Mouse (Mus musculus) liver, embryonic 12.5 days (tissue): Measurements from ENCODE around the gene Grifin. TPM values are rescaled to one million over a fixed set of nuclear protein-coding genes. Genes with fewer than 3 reads are reported as not detected.
A peak's percentile ranks its signal among the peaks of the same experiment; 100 is the strongest.

Experiments
- ATAC-seq: fragments of 200-750 bp; cut with Nextera tagmentation; 2 replicates; pipeline ENCODE4 v1.8.0; 2017; ENCODE audit warnings: moderate number of reproducible peaks, mild to moderate bottlenecking, moderate library complexity
- H3K27ac ChIP-seq: fragments of 300-500 bp; sonication (generic); 2 replicates; pipeline ENCODE4 v1.5.1; 2016; ENCODE audit warnings: mild to moderate bottlenecking
- H3K27me3 ChIP-seq: fragments of 300-500 bp; sonication (generic); replicated peaks from 2 replicates; pipeline ENCODE4 v1.6.1; 2016; ENCODE audit warnings: mild to moderate bottlenecking, moderate library complexity
- H3K36me3 ChIP-seq: fragments of 300-500 bp; sonication (generic); 2 replicates; pipeline ENCODE4 v1.6.1; 2016; ENCODE audit warnings: mild to moderate bottlenecking, moderate library complexity
- H3K4me1 ChIP-seq: fragments of 300-500 bp; sonication (generic); 2 replicates; pipeline ENCODE4 v1.6.1; 2016
- H3K4me2 ChIP-seq: fragments of 300-500 bp; sonication (generic); 2 replicates; pipeline ENCODE4 v1.6.1; 2016; ENCODE audit warnings: mild to moderate bottlenecking, moderate library complexity
- H3K4me3 ChIP-seq: fragments of 300-500 bp; sonication (generic); 2 replicates; pipeline ENCODE4 v1.5.1; 2016; ENCODE audit warnings: mild to moderate bottlenecking, moderate library complexity
- H3K9ac ChIP-seq: fragments of 300-500 bp; sonication (generic); 2 replicates; pipeline ENCODE4 v1.6.1; 2016; ENCODE audit warnings: mild to moderate bottlenecking, moderate library complexity
- H3K9me3 ChIP-seq: fragments of 300-500 bp; sonication (generic); replicated peaks from 2 replicates; pipeline ENCODE4 v1.6.1; 2016; ENCODE audit warnings: mild to moderate bottlenecking, moderate library complexity
- WGBS: fragments of 180-500 bp; shearing (Covaris S2); methylation state at CpG from one replicate; pipeline ENCODE4 v1.1.7; 2016; ENCODE audit not compliant: insufficient replicate concordance; 5-methylcytosine and 5-hydroxymethylcytosine counted together
- polyA plus RNA-seq: library from polyadenylated mRNA; unstranded; fragments of >200 nt; fragmentation: Nextera tagmentation; extraction: Ambion mirVana; gene quantifications from 2 replicates; pipeline ENCODE4 v1.2.1, GENCODE M21; 2016

The Grifin gene
- 6.3 and 7.8 TPM in 2 replicates for polyA plus RNA-seq

DNA sequence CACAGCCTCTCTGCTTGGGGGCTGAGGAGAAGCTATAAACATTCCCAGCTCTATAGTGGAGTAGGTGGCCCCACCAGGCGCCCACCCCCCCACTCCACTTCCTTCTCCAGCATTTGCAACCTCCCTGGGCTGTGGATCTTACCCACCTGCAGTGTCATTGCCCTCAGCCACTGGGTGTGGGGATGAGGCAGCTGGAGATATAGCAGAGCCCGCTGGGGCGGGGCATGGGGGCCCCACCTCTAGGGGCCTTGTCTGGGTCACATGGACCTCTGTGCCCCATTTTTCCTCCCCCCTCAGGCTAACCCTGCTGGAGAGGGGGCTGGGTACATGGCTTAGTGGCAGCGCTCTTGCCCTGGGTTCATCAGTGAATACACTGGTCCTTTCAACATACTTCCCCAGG, at the start of gene Grifin:
Grifin (minus strand) TSS at position 176 of the 400 bp plus-strand sequence.
- Histone ChIP-seq H3K27ac (peak within 1 kb of the TSS; percentile 60), H3K4me3 (peak within 1 kb of the TSS; percentile 18), H3K9ac (peak within 1 kb of the TSS; percentile 15), H3K4me2 (peak within 1 kb of the TSS; percentile 62), H3K27me3 (peaks cover 7% of the 10 kb centered on the region), H3K36me3 (no peaks in the 10 kb centered on the region), H3K9me3 (no peaks in the 10 kb centered on the region), H3K4me1 (peaks cover 55% of the 10 kb centered on the region)
- 52% methylated on average over 4 of the region's 4 CpGs for WGBS
- ATAC-seq: peak; percentile 91

- Histone ChIP-seq H3K4me2 (peak overlapping the region; percentile 63), H3K27ac (peak overlapping the region; percentile 78), H3K9me3 (no peaks in the 10 kb centered on the region), H3K4me3 (no peak overlapping the region), H3K4me1 (peaks cover 93% of the 10 kb centered on the region), H3K9ac (peak overlapping the region; percentile 14; the same call in 1 of the 2 replicates), H3K27me3 (peaks cover 39% of the 10 kb centered on the region), H3K36me3 (peaks cover 38% of the 10 kb centered on the region)
- 86% methylated on average over 10 of the region's 10 CpGs for WGBS
- no peak for ATAC-seq
These were observed 49.3 kb upstream of the Grifin start for GRCm38 (mm10) chr5:140614141-140614540.

DNA sequence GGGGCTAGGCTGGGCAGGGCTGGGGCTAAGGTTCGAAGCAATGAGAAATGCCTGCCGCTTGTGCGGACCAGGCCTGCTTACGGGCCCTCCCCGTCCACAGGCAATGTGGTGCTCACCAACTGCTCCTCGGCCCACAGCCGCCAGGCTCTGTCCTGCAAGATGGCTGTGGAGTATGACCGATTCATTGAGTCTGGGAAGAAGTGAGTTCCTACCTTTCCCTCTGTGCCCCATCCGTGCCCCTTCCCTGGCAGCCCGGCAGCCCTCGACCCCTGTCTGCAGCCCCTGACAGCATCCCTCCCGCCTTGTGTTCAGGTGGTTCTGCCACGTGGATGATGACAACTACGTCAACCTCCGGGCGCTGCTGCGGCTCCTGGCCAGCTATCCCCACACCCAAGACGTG, 47.3 kb upstream of the Grifin start:
- Histone ChIP-seq H3K27ac (peak overlapping the region; percentile 33; the same call in 1 of the 2 replicates), H3K27me3 (peaks cover 58% of the 10 kb centered on the region), H3K4me2 (peak overlapping the region; percentile 92), H3K4me1 (peaks cover 100% of the 10 kb centered on the region), H3K9me3 (no peaks in the 10 kb centered on the region), H3K9ac (no peak overlapping the region), H3K4me3 (no peak overlapping the region), H3K36me3 (peaks cover 38% of the 10 kb centered on the region)
- ATAC-seq: no peak
- WGBS: 83% methylated on average over 18 of the region's 18 CpGs

DNA sequence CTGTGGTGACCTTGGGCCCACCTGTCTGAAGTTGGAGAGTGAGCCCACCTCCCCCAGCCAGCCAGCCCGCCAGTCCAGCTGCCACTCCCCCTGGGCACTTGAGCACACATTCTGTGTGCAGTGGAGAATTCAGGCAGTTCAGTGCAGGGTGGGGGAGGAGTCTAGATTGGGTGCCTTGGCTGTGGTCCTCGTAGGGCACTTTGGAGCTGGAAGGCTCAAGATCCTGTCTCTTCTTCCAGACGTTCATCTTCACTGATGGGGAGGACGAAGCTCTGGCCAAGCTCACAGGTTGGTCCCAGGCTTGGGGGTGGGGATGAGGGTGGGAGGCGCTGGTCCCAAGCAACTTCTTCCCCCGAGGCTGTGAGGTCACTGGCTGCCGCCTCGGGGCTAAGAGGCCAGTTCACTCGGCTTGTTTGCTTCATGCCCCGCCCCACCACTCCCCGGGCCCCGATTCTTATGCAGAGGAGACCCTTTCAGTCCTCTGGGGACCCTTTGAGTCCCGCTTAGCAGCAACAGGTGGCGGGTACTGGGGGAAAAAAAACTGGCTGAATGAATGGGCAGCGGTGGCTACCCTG, 46.8 kb upstream of the Grifin start:
- Histone ChIP-seq H3K9me3 (no peaks in the 10 kb centered on the region), H3K27me3 (peaks cover 63% of the 10 kb centered on the region), H3K4me3 (no peak overlapping the region), H3K27ac (0 out of 2 replicates have a peak overlapping the region, but pooled peaks have one; percentile 5), H3K4me1 (peaks cover 100% of the 10 kb centered on the region), H3K9ac (peak overlapping the region; percentile 27; the same call in 1 of the 2 replicates), H3K4me2 (peak overlapping the region; percentile 92), H3K36me3 (peaks cover 38% of the 10 kb centered on the region)
- ATAC-seq: no peak
- WGBS: 52% methylated on average over 15 of the region's 15 CpGs

- Histone ChIP-seq H3K4me1 (peaks cover 100% of the 10 kb centered on the region), H3K9me3 (no peaks in the 10 kb centered on the region), H3K4me2 (peak overlapping the region; percentile 92), H3K27me3 (peaks cover 69% of the 10 kb centered on the region), H3K4me3 (peak overlapping the region; percentile 67), H3K27ac (peak overlapping the region; percentile 62), H3K9ac (peak overlapping the region; percentile 79), H3K36me3 (peaks cover 35% of the 10 kb centered on the region)
- WGBS: 39% methylated on average over 21 of the region's 21 CpGs
- ATAC-seq: no peak
These were observed 46.2 kb upstream of the Grifin start for GRCm38 (mm10) chr5:140611021-140611583.

DNA sequence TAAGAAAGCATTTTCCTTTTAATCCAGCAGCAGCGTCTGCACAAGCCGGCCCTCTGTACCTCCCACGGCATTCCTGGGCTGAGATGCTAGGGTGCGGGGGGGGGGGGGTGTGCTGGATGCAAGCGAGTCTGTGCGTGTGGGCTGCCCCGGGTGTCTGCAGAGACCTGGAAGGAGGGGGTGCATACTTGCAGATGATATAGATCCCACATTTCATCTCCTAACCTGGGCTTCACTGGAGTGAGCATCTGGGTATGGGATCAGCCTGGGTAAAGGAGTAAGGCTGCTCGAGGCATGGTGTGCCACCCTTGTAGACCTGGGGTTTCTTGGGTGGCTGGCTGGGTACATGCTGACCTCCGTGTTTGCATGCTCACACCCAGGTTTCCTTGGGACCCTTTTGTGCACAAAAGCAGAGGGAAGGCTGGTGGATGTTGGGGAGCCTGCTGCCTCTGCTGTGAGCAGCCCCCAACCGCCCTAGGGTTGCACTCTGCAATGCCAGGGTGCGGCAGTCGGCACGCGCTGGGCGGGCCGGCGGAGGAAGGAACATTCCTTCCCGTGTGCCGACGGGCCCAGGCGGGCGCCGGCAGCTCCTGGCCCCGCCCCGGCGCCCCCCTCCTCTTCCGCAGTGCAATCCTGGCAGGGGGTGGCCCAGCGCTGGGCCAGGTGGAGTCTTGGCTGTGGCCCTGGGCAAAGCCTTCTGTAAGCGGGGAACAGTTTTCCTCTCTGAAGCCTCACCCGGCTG, 45.6 kb upstream of the Grifin start:
- Histone ChIP-seq H3K4me3 (peak overlapping the region; percentile 67), H3K9ac (peak overlapping the region; percentile 79), H3K4me1 (peaks cover 99% of the 10 kb centered on the region), H3K9me3 (no peaks in the 10 kb centered on the region), H3K4me2 (peak overlapping the region; percentile 92), H3K27me3 (peaks cover 75% of the 10 kb centered on the region), H3K27ac (peak overlapping the region; percentile 62), H3K36me3 (peaks cover 33% of the 10 kb centered on the region)
- WGBS: 13% methylated on average over 30 of the region's 30 CpGs
- ATAC-seq: no peak

DNA sequence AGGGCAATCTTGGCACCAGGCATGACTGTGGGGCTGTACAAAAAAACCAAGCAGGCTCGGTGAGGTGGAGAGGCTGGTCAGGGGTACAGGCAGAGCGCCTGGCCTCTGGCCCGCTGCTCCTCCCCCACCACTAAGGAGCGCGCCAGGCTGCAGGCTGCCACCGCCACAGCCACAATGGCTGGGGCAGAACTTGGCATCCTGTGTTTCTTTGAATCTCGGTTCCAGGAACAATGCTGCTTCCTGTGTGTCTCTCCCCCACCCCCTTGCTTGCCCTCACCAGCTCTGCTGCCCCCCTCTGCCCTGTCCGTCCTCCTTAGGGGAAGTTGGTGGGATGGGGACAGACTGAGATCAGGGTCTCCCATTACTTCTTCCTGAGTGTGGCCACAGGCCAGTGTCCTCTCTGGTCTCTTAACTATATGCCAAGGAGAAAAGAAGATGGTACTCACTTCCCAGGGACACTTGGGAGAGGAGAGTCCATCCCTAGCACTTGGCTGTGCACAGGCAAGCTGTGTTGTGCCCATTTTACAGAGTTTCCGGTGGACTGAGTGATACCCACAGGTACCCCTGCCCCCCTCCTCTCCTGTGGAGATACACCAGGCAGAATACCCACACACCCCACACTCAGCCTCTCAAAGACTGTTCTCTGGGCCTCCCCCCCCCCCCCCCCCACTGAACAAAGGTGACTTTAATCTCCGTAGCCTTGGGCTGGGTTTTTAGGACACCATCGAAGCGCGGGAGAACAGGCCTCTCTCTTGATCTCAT, 44.8 kb upstream of the Grifin start:
- peak overlapping the region; percentile 79 for H3K9ac ChIP-seq
- H3K4me3 ChIP-seq: peak overlapping the region; percentile 67
- ATAC-seq: no peak
- H3K9me3 ChIP-seq: no peaks in the 10 kb centered on the region
- H3K4me2 ChIP-seq: peak overlapping the region; percentile 92
- peaks cover 96% of the 10 kb centered on the region for H3K4me1 ChIP-seq
- H3K27ac ChIP-seq: peak overlapping the region; percentile 62; the same call in 1 of the 2 replicates
- peaks cover 33% of the 10 kb centered on the region for H3K36me3 ChIP-seq
- peaks cover 83% of the 10 kb centered on the region for H3K27me3 ChIP-seq
- 23% methylated on average over 13 of the region's 13 CpGs for WGBS

DNA sequence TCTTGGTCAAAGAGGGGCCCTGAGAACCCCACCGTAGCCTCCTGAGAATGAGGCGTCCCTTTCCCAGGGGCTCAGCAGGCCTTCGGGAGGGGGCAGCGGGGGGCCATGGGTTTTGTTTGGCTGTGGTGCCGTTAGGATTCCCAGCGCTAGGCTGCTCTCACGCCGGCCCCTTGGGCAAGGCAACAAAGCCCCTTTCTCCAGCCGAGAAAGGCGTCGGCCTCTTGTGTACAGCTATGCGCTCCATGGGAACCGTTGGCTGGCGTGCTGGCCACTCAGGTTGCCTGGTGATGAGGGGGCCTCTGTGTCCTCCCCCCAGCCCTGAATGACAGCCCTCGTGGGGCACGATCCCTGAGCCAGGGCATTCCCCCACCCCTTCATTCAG, 43.8 kb upstream of the Grifin start:
- peaks cover 85% of the 10 kb centered on the region for H3K4me1 ChIP-seq
- H3K36me3 ChIP-seq: peaks cover 24% of the 10 kb centered on the region
- no peaks in the 10 kb centered on the region for H3K9me3 ChIP-seq
- peak overlapping the region; percentile 74 for H3K27ac ChIP-seq
- ATAC-seq: no peak
- peak overlapping the region; percentile 92 for H3K4me2 ChIP-seq
- 6% methylated on average over 16 of the region's 16 CpGs for WGBS
- peak overlapping the region; percentile 79 for H3K9ac ChIP-seq
- H3K4me3 ChIP-seq: peak overlapping the region; percentile 67
- H3K27me3 ChIP-seq: peaks cover 94% of the 10 kb centered on the region

DNA sequence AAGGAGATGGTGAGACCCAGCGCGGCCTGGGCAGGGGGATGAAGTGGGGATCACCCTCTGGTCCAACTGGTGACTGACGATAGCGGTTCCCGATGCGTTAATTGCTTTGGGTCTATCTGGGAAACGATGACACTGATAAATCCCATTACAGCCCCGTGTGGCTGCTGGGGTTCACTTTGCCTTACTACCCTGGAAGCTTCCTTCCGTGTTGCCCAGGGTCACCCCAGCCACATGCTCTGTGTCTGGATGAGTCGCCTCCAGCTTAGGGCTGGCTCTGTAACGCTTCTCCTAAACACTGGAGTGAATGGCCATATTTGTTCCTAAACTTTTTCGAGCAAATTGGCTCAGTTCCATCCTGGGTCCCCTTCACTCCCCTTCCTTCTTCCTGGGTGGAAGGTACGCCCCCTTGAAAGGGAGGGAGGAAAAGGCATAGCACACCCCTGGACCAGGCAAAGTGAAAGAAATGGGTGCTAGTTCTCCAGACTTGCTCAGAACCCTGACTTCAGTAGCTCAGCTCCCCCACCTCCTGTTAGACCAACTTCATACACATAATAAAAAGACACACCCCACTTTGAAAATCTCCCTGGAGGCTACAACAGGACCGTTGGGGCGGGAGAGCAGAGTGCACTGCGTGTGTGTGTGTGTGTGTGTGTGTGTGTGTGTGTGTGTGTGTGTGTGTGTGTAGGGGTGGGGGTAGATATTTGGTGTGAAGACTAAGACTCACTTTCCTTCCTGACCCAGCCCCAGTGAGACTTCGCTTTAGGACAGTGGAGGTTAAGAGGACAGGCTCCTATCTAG, 43.2 kb upstream of the Grifin start:
- Histone ChIP-seq H3K27ac (peak overlapping the region; percentile 74), H3K4me3 (peak overlapping the region; percentile 67), H3K9me3 (no peaks in the 10 kb centered on the region), H3K4me2 (peak overlapping the region; percentile 92), H3K9ac (peak overlapping the region; percentile 79), H3K27me3 (peaks cover 97% of the 10 kb centered on the region), H3K4me1 (peaks cover 79% of the 10 kb centered on the region), H3K36me3 (peaks cover 18% of the 10 kb centered on the region)
- ATAC-seq: peak; percentile 7; the same call in 1 of the 2 replicates
- 1% methylated on average over 17 of the region's 17 CpGs for WGBS

DNA sequence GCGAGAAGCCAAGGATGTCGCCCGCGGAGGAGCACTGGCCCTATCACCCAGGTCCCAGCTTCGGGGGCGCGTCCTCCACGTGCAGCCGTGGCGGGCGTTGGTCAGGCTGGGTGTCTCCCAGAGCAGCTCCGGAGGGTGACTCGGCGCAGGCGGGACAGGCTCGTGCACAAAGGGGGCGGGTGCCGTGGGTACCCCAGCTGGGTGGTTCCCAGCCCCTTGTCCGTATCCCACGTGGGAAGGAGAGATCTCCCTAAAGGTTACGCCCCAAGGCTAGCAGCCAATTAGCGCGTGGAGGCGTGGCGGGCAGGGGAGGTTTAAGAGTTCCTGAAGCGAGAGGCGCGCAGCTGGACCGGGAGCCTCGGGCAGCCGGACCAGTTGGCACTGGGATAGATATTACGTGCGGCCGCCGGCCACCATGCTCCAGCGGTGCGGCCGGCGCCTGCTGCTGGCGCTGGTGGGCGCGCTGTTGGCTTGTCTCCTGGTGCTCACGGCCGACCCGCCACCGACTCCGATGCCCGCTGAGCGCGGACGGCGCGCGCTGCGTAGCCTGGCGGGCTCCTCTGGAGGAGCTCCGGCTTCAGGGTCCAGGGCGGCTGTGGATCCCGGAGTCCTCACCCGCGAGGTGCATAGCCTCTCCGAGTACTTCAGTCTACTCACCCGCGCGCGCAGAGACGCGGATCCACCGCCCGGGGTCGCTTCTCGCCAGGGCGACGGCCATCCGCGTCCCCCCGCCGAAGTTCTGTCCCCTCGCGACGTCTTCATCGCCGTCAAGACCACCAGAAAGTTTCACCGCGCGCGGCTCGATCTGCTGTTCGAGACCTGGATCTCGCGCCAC, 42.3 kb upstream of the Grifin start, which contains the start of gene Lfng:
Lfng (plus strand) TSS at position 320 of the 835 bp plus-strand sequence.
- peaks cover 98% of the 10 kb centered on the region for H3K27me3 ChIP-seq

More for the DNA sequence above, 42.3 kb upstream of the Grifin start, which contains the start of gene Lfng:
- ATAC-seq: peak; percentile 92
- Histone ChIP-seq H3K9me3 (no peaks in the 10 kb centered on the region), H3K4me2 (peak within 1 kb of the TSS; percentile 92), H3K36me3 (peaks cover 10% of the 10 kb centered on the region), H3K4me3 (peak within 1 kb of the TSS; percentile 67), H3K4me1 (peaks cover 71% of the 10 kb centered on the region), H3K9ac (peak within 1 kb of the TSS; percentile 79), H3K27ac (peak within 1 kb of the TSS; percentile 74)
- WGBS: under 1% methylated on average over 91 of the region's 91 CpGs
